Mouse (Mus musculus): ENCODE data around the gene Nkd1. TPM values are rescaled to one million over a fixed set of nuclear protein-coding genes. Genes with fewer than 3 reads are reported as not detected.

Gene Nkd1
- total and polyA plus RNA-seq, 3 experiments, result 2.3 to 3.4 (median 2.9) TPM

GRCm38 (mm10) chr8:88506981-88507380, 14.2 kb upstream of the Nkd1 start:
- TF ChIP-seq EP300 (IDR thresholded peaks at IDR 0.05; ENCODE audit: insufficient read depth, low read depth, low read length) (no peak), POLR2A (IDR thresholded peaks at IDR 0.05; ENCODE audit: insufficient read depth, low read depth, low read length) (no peak), CTCF (IDR thresholded peaks at IDR 0.05) (no peak)
- no peaks in the 10 kb centered on the region; the same call in 1 of the 2 replicates for H3K27me3 ChIP-seq (ENCODE audit: control insufficient read depth, insufficient read depth, low read length)
- H3K4me3 ChIP-seq, result no peak overlapping the region
- WGBS, result 76% methylated on average over 5 of the region's 5 CpGs
- intact Hi-C loops (cut with DNase I), result no loop called here
- H3K4me1 ChIP-seq (ENCODE audit: control insufficient read depth, insufficient read depth, low read length), result no peaks in the 10 kb centered on the region
- no peak overlapping the region for H3K9ac ChIP-seq (ENCODE audit: low read depth, low read length)
- H3K36me3 ChIP-seq (ENCODE audit: control insufficient read depth, insufficient read depth, low read length), result no peaks in the 10 kb centered on the region
- DNase-seq, result no peak
- no peaks in the 10 kb centered on the region for H3K79me2 ChIP-seq (replicated peaks; ENCODE audit: control insufficient read depth, insufficient read depth, low read length)
- H3K27ac ChIP-seq, result no peak overlapping the region

- no peaks in the 10 kb centered on the region for H3K36me3 ChIP-seq (ENCODE audit: control insufficient read depth, insufficient read depth, low read length)
- WGBS, result 85% methylated on average over 5 of the region's 5 CpGs
- H3K4me3 ChIP-seq, result no peak overlapping the region
- H3K79me2 ChIP-seq (replicated peaks; ENCODE audit: control insufficient read depth, insufficient read depth, low read length), result no peaks in the 10 kb centered on the region
- DNase-seq, result no peak
- intact Hi-C loops (cut with DNase I), result no loop called here
- peaks cover 8% of the 10 kb centered on the region for H3K27me3 ChIP-seq (ENCODE audit: control insufficient read depth, insufficient read depth, low read length)
- H3K4me1 ChIP-seq (ENCODE audit: control insufficient read depth, insufficient read depth, low read length), result no peaks in the 10 kb centered on the region
- TF ChIP-seq POLR2A (IDR thresholded peaks at IDR 0.05; ENCODE audit: insufficient read depth, low read depth, low read length), result no peak
- no peak for TF ChIP-seq EP300 (IDR thresholded peaks at IDR 0.05; ENCODE audit: insufficient read depth, low read depth, low read length)
- TF ChIP-seq CTCF (IDR thresholded peaks at IDR 0.05), result no peak
- no peak overlapping the region for H3K9ac ChIP-seq (ENCODE audit: low read depth, low read length)
- no peak overlapping the region for H3K27ac ChIP-seq
These were observed 10.1 kb upstream of the Nkd1 start for GRCm38 (mm10) chr8:88511061-88511460.

GRCm38 (mm10) chr8:88512094-88512794, 8.9 kb upstream of the Nkd1 start:
- 12% methylated on average over 15 of the region's 15 CpGs for WGBS
- H3K79me2 ChIP-seq (replicated peaks; ENCODE audit: control insufficient read depth, insufficient read depth, low read length), result no peaks in the 10 kb centered on the region
- no peak overlapping the region for H3K9ac ChIP-seq (ENCODE audit: low read depth, low read length)
- no peak for TF ChIP-seq POLR2A (IDR thresholded peaks at IDR 0.05; ENCODE audit: insufficient read depth, low read depth, low read length)
- no peak for TF ChIP-seq EP300 (IDR thresholded peaks at IDR 0.05; ENCODE audit: insufficient read depth, low read depth, low read length)
- TF ChIP-seq CTCF (IDR thresholded peaks at IDR 0.05), result no peak
- no peak overlapping the region for H3K4me3 ChIP-seq
- H3K27ac ChIP-seq, result no peak overlapping the region
- intact Hi-C loops (cut with DNase I), result no loop called here
- H3K36me3 ChIP-seq (ENCODE audit: control insufficient read depth, insufficient read depth, low read length), result no peaks in the 10 kb centered on the region
- H3K27me3 ChIP-seq (ENCODE audit: control insufficient read depth, insufficient read depth, low read length), result peaks cover 8% of the 10 kb centered on the region
- DNase-seq, result no peak
- H3K4me1 ChIP-seq (ENCODE audit: control insufficient read depth, insufficient read depth, low read length), result no peaks in the 10 kb centered on the region

GRCm38 (mm10) chr8:88518047-88518446, 3.1 kb upstream of the Nkd1 start:
- 53% methylated on average over 9 of the region's 9 CpGs for WGBS
- no peak overlapping the region for H3K4me3 ChIP-seq
- H3K9ac ChIP-seq (ENCODE audit: low read depth, low read length), result no peak overlapping the region
- H3K4me1 ChIP-seq (ENCODE audit: control insufficient read depth, insufficient read depth, low read length), result peaks cover 2% of the 10 kb centered on the region; the same call in 1 of the 2 replicates
- no peaks in the 10 kb centered on the region for H3K36me3 ChIP-seq (ENCODE audit: control insufficient read depth, insufficient read depth, low read length)
- no peak for DNase-seq
- TF ChIP-seq EP300 (IDR thresholded peaks at IDR 0.05; ENCODE audit: insufficient read depth, low read depth, low read length) (no peak), POLR2A (IDR thresholded peaks at IDR 0.05; ENCODE audit: insufficient read depth, low read depth, low read length) (no peak), CTCF (IDR thresholded peaks at IDR 0.05) (no peak)
- H3K27me3 ChIP-seq (ENCODE audit: control insufficient read depth, insufficient read depth, low read length), result peaks cover 14% of the 10 kb centered on the region
- intact Hi-C loops (cut with DNase I), result no loop called here
- no peak overlapping the region for H3K27ac ChIP-seq
- H3K79me2 ChIP-seq (replicated peaks; ENCODE audit: control insufficient read depth, insufficient read depth, low read length), result no peaks in the 10 kb centered on the region

- Histone ChIP-seq H3K27me3 (ENCODE audit: control insufficient read depth, insufficient read depth, low read length) (peaks cover 9% of the 10 kb centered on the region), H3K9ac (ENCODE audit: low read depth, low read length) (no peak overlapping the region), H3K4me3 (no peak overlapping the region), H3K36me3 (ENCODE audit: control insufficient read depth, insufficient read depth, low read length) (no peaks in the 10 kb centered on the region), H3K27ac (no peak overlapping the region), H3K4me1 (ENCODE audit: control insufficient read depth, insufficient read depth, low read length) (peaks cover 3% of the 10 kb centered on the region), H3K79me2 (replicated peaks; ENCODE audit: control insufficient read depth, insufficient read depth, low read length) (no peaks in the 10 kb centered on the region)
- intact Hi-C loops (cut with DNase I), result loop anchor here (5.0 kb wide), 1 partner anchor 158 kb away; the partner anchor contains the start of gene Brd7
- TF ChIP-seq CTCF (IDR thresholded peaks at IDR 0.05) (no peak), EP300 (IDR thresholded peaks at IDR 0.05; ENCODE audit: insufficient read depth, low read depth, low read length) (no peak), POLR2A (IDR thresholded peaks at IDR 0.05; ENCODE audit: insufficient read depth, low read depth, low read length) (no peak)
- no peak for DNase-seq
- 16% methylated on average over 13 of the region's 13 CpGs for WGBS
These were observed 773 bp upstream of the Nkd1 start for GRCm38 (mm10) chr8:88520381-88520780.

Measured in heart, adult 2 months (tissue).